Mouse (Mus musculus) liver, embryonic 14.5 days (tissue): ENCODE data around the gene Cbl.

Experiments used
- CTCF ChIP-seq: IDR thresholded peaks from 2 replicates; pipeline ENCODE4 v1.5.1; 2016; ENCODE audit warnings: antibody characterized with exemption, low read depth, control low read depth
- EP300 ChIP-seq: IDR thresholded peaks from 2 replicates; pipeline ENCODE4 v1.6.1; 2016; ENCODE audit warnings: antibody characterized with exemption, low read depth

DNA sequence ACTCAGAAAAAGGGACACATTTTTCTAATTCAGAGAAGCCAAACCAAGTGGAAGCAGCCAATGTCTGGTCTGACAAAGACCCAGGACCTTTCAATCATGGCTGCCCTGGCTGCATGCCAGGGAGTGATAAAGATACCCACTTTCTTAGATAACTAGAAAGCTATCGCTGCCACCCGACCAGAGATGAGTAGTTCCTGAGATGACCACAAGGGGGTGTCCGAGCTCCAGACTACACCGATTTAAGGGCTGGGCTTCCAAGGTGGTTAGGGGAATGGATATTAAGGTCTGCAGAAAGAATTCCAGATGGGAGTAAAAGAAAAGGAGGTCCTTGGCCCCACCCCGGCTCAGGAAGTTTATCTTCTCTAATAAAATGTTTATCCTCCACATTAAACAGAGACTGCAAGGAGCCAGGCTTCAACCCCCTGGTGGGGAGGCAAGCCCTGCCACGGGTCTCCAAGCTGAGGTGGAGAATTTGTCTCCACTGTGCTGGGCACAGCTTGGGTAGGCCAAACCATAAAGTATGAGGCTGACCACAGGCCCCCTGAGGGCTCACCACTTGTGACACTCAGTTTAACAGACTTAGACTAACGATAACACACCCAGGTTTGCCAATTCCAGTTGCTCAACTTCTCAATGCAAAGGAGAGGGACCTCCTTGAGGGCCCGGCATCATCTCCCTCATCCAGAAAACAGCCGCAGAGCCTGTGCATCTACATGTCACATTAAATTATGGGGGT is 124.3 kb downstream of the Cbl start:
- TF ChIP-seq CTCF (peak; percentile 89), EP300 (no peak)
